Mouse (Mus musculus) heart, embryonic 10.5 days (tissue): ENCODE results near the gene Rab11fip3. TPM values are rescaled to one million over a fixed set of nuclear protein-coding genes. Genes with fewer than 3 reads are reported as not detected.

Source experiments
- DNase-seq: peaks from one replicate; pipeline ENCODE4 v3.0.0-alpha.2; 2017; ENCODE audit warnings: low spot score
- H3K27ac ChIP-seq: fragments of 300-500 bp; sonication (generic); 2 replicates; pipeline ENCODE4 v1.5.1; 2016; ENCODE audit warnings: mild to moderate bottlenecking
- H3K27me3 ChIP-seq: fragments of 300-500 bp; sonication (generic); 2 replicates; pipeline ENCODE4 v1.6.1; 2016; ENCODE audit warnings: mild to moderate bottlenecking; ENCODE audit not compliant: poor library complexity, insufficient read depth, severe bottlenecking
- H3K36me3 ChIP-seq: fragments of 300-500 bp; sonication (generic); 2 replicates; pipeline ENCODE4 v1.6.1; 2016; ENCODE audit warnings: mild to moderate bottlenecking, moderate library complexity
- H3K4me1 ChIP-seq: fragments of 300-500 bp; sonication (generic); 2 replicates; pipeline ENCODE4 v1.6.1; 2016; ENCODE audit warnings: mild to moderate bottlenecking
- H3K4me3 ChIP-seq: fragments of 300-500 bp; sonication (generic); 2 replicates; pipeline ENCODE4 v1.5.1; 2016; ENCODE audit warnings: mild to moderate bottlenecking, moderate library complexity
- H3K9me3 ChIP-seq: fragments of 300-500 bp; sonication (generic); 2 replicates; pipeline ENCODE4 v1.6.1; 2016; ENCODE audit warnings: mild to moderate bottlenecking, moderate library complexity
- WGBS: fragments of 180-500 bp; shearing (Covaris S2); methylation state at CpG from one replicate; pipeline ENCODE4 v1.1.7; 2016; 5-methylcytosine and 5-hydroxymethylcytosine counted together
- polyA plus RNA-seq: library from polyadenylated mRNA; unstranded; fragments of >200 nt; fragmentation: Nextera tagmentation; extraction: Ambion mirVana; gene quantifications from 2 replicates; pipeline ENCODE4 v1.2.1, GENCODE M21; 2016

Rab11fip3 gene
- polyA plus RNA-seq, 1 experiment from 2014 or later, result 16.6 TPM

GRCm38 (mm10) chr17:25970954-25971707, 98.2 kb downstream of the Rab11fip3 start:
- Histone ChIP-seq H3K4me1 (peaks cover 7% of the 10 kb centered on the region), H3K27ac (no peak overlapping the region), H3K4me3 (no peak overlapping the region), H3K36me3 (peaks cover 17% of the 10 kb centered on the region; the same call in 1 of the 2 replicates), H3K27me3 (no peaks in the 10 kb centered on the region), H3K9me3 (no peaks in the 10 kb centered on the region)
- WGBS, result 84% methylated on average over 4 of the region's 4 CpGs
- DNase-seq, result no peak

- H3K27ac ChIP-seq, result no peak overlapping the region
- no peak overlapping the region for H3K4me3 ChIP-seq
- no peak for DNase-seq
- WGBS, result 94% methylated on average over 9 of the region's 9 CpGs
- H3K36me3 ChIP-seq, result peaks cover 17% of the 10 kb centered on the region
- H3K27me3 ChIP-seq, result no peaks in the 10 kb centered on the region
- H3K4me1 ChIP-seq, result peaks cover 7% of the 10 kb centered on the region
- no peaks in the 10 kb centered on the region for H3K9me3 ChIP-seq
Measured at GRCm38 (mm10) chr17:25970448-25970847, 98.9 kb downstream of the Rab11fip3 start.

GRCm38 (mm10) chr17:25968176-25968575, 101.2 kb downstream of the Rab11fip3 start:
- WGBS, result 80% methylated on average over 1 of the region's 1 CpGs
- H3K9me3 ChIP-seq, result no peaks in the 10 kb centered on the region
- no peaks in the 10 kb centered on the region for H3K27me3 ChIP-seq
- no peak overlapping the region for H3K27ac ChIP-seq
- peaks cover 34% of the 10 kb centered on the region for H3K36me3 ChIP-seq
- peaks cover 6% of the 10 kb centered on the region for H3K4me1 ChIP-seq
- no peak overlapping the region for H3K4me3 ChIP-seq
- no peak for DNase-seq

- no peaks in the 10 kb centered on the region for H3K9me3 ChIP-seq
- H3K4me3 ChIP-seq, result no peak overlapping the region
- H3K27me3 ChIP-seq, result no peaks in the 10 kb centered on the region
- 74% methylated on average over 3 of the region's 3 CpGs for WGBS
- no peak overlapping the region for H3K27ac ChIP-seq
- peaks cover 35% of the 10 kb centered on the region for H3K36me3 ChIP-seq
- DNase-seq, result no peak
- H3K4me1 ChIP-seq, result peaks cover under 1% of the 10 kb centered on the region
Measured at GRCm38 (mm10) chr17:25967652-25968051, 101.7 kb downstream of the Rab11fip3 start.

- H3K36me3 ChIP-seq, result peaks cover 64% of the 10 kb centered on the region
- no peak for DNase-seq
- no peak overlapping the region for H3K4me3 ChIP-seq
- H3K9me3 ChIP-seq, result no peaks in the 10 kb centered on the region
- no peak overlapping the region for H3K27ac ChIP-seq
- H3K27me3 ChIP-seq, result no peaks in the 10 kb centered on the region
- WGBS, result 84% methylated on average over 7 of the region's 7 CpGs
- no peaks in the 10 kb centered on the region for H3K4me1 ChIP-seq
Measured at GRCm38 (mm10) chr17:25964271-25964670, 105.1 kb downstream of the Rab11fip3 start.

- Histone ChIP-seq H3K27ac (no peak overlapping the region), H3K36me3 (peaks cover 82% of the 10 kb centered on the region)
- no peak for DNase-seq
Measured at GRCm38 (mm10) chr17:25962413-25962905, 106.9 kb downstream of the Rab11fip3 start.

GRCm38 (mm10) chr17:25961566-25961965, 107.8 kb downstream of the Rab11fip3 start:
- peaks cover 83% of the 10 kb centered on the region for H3K36me3 ChIP-seq
- no peak overlapping the region for H3K4me3 ChIP-seq
- peak; percentile 92 for DNase-seq
- 87% methylated on average over 5 of the region's 5 CpGs for WGBS
- H3K27ac ChIP-seq, result no peak overlapping the region
- no peaks in the 10 kb centered on the region; the same call in 1 of the 2 replicates for H3K4me1 ChIP-seq
- no peaks in the 10 kb centered on the region for H3K27me3 ChIP-seq
- no peaks in the 10 kb centered on the region for H3K9me3 ChIP-seq

More at GRCm38 (mm10) chr17:25962413-25962905, 106.9 kb downstream of the Rab11fip3 start:
- Histone ChIP-seq H3K9me3 (no peaks in the 10 kb centered on the region), H3K27me3 (no peaks in the 10 kb centered on the region), H3K4me3 (no peak overlapping the region), H3K4me1 (no peaks in the 10 kb centered on the region)
- 93% methylated on average over 7 of the region's 7 CpGs for WGBS

GRCm38 (mm10) chr17:25959630-25960467, 109.5 kb downstream of the Rab11fip3 start:
- Histone ChIP-seq H3K27ac (peak overlapping the region; percentile 31; the same call in 1 of the 2 replicates), H3K9me3 (no peaks in the 10 kb centered on the region), H3K27me3 (peaks cover 1% of the 10 kb centered on the region), H3K4me1 (no peaks in the 10 kb centered on the region; the same call in 1 of the 2 replicates), H3K36me3 (peaks cover 73% of the 10 kb centered on the region), H3K4me3 (no peak overlapping the region)
- DNase-seq, result no peak
- 90% methylated on average over 23 of the region's 23 CpGs for WGBS

GRCm38 (mm10) chr17:25958771-25959494, 110.4 kb downstream of the Rab11fip3 start:
- WGBS, result 90% methylated on average over 11 of the region's 11 CpGs
- Histone ChIP-seq H3K27me3 (peaks cover 9% of the 10 kb centered on the region), H3K27ac (no peak overlapping the region), H3K36me3 (peaks cover 64% of the 10 kb centered on the region), H3K4me3 (no peak overlapping the region), H3K9me3 (no peaks in the 10 kb centered on the region), H3K4me1 (no peaks in the 10 kb centered on the region; the same call in 1 of the 2 replicates)
- DNase-seq, result no peak

- H3K27me3 ChIP-seq, result peaks cover 22% of the 10 kb centered on the region
- no peak overlapping the region for H3K4me3 ChIP-seq
- no peaks in the 10 kb centered on the region for H3K9me3 ChIP-seq
- H3K4me1 ChIP-seq, result no peaks in the 10 kb centered on the region; the same call in 1 of the 2 replicates
- H3K27ac ChIP-seq, result no peak overlapping the region
- DNase-seq, result no peak
- peaks cover 52% of the 10 kb centered on the region for H3K36me3 ChIP-seq
- 88% methylated on average over 14 of the region's 14 CpGs for WGBS
Measured at GRCm38 (mm10) chr17:25957586-25958051, 111.7 kb downstream of the Rab11fip3 start.

GRCm38 (mm10) chr17:25956631-25957030, 112.7 kb downstream of the Rab11fip3 start:
- WGBS, result 75% methylated on average over 7 of the region's 7 CpGs
- Histone ChIP-seq H3K9me3 (no peaks in the 10 kb centered on the region), H3K27me3 (peaks cover 32% of the 10 kb centered on the region), H3K4me3 (no peak overlapping the region), H3K36me3 (peaks cover 43% of the 10 kb centered on the region), H3K27ac (no peak overlapping the region), H3K4me1 (peaks cover 9% of the 10 kb centered on the region)
- no peak for DNase-seq

GRCm38 (mm10) chr17:25956201-25956600, 113.2 kb downstream of the Rab11fip3 start:
- Histone ChIP-seq H3K27me3 (peaks cover 36% of the 10 kb centered on the region), H3K27ac (no peak overlapping the region), H3K4me1 (peaks cover 13% of the 10 kb centered on the region), H3K36me3 (peaks cover 39% of the 10 kb centered on the region), H3K9me3 (no peaks in the 10 kb centered on the region), H3K4me3 (no peak overlapping the region)
- WGBS, result 77% methylated on average over 7 of the region's 7 CpGs
- DNase-seq, result no peak
